Mouse (Mus musculus) olfactory bulb, adult 2 months (tissue): ENCODE measurements around the gene Sox6. TPM values are rescaled to one million over a fixed set of nuclear protein-coding genes. Genes with fewer than 3 reads are reported as not detected.

Experiments
- H3K27ac ChIP-seq: fragments of 200-500 bp; 2 replicates; pipeline ENCODE4 v1.5.1; 2012; ENCODE audit warnings: low read depth, low read length; ENCODE audit not compliant: insufficient read depth
- H3K4me1 ChIP-seq: fragments of 200-500 bp; 2 replicates; pipeline ENCODE4 v1.6.1; 2012; ENCODE audit warnings: low read length; ENCODE audit not compliant: control insufficient read depth, insufficient read depth
- H3K4me3 ChIP-seq: fragments of 200-500 bp; 2 replicates; pipeline ENCODE4 v1.5.1; 2012; ENCODE audit warnings: mild to moderate bottlenecking, low read depth, low read length, moderate library complexity; ENCODE audit not compliant: insufficient read depth
- CTCF ChIP-seq: fragments of 200-500 bp; IDR thresholded peaks from 2 replicates; pipeline ENCODE4 v1.5.1; 2012; ENCODE audit warnings: low read depth, mild to moderate bottlenecking, low read length, moderate library complexity; ENCODE audit not compliant: insufficient read depth
- POLR2A ChIP-seq: fragments of 200-500 bp; IDR thresholded peaks from 2 replicates; pipeline ENCODE4 v1.6.1; 2012; ENCODE audit warnings: mild to moderate bottlenecking, low read depth, low read length, moderate library complexity; ENCODE audit not compliant: insufficient read depth
- WGBS: fragments of 180-500 bp; shearing (Covaris S2); methylation state at CpG from one replicate; pipeline ENCODE4 v1.1.7; 2018; 5-methylcytosine and 5-hydroxymethylcytosine counted together
- polyA plus RNA-seq: library from polyadenylated mRNA; stranded (reverse); fragments of >200 nt; gene quantifications from 2 replicates; pipeline ENCODE4 v1.2.4, GENCODE M21; 2012; ENCODE audit warnings: low replicate concordance; ENCODE audit not compliant: missing spikeins, insufficient read depth, insufficient read length

The Sox6 gene
- polyA plus RNA-seq, 1 experiment = not detected

DNA sequence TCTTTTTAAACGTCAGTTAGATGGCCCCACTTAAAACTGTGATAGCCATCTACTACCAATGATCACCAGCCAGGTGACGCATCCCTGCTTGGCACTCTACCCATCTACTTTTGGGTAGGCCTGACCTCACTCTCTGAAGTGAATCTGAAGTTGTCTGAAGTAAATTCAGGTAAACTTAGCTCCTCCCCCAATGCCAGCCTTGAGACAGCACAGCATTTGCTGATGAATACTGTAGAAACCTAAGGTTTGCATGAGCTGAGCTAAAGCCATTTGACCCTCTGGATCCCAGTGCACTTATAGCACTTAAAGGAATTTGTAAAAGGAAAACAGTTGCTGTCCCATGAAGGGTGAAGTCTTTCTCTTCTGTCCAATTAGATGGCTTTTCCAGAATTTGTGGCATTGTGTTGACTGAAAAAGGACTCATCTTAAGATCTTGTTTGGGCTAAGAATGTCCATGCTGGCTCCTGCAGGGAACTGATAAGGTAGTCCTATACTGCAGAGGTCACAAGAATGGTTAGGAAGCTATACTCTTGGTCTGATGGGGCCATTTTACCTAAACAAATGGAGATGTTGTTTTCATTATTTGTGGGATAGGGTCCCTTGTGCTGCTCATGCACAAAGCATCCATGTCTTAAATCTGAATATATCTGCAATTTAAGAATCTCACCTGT, 50.4 kb downstream of the Sox6 start:
- Histone ChIP-seq H3K27ac (no peak overlapping the region), H3K4me1 (no peaks in the 10 kb centered on the region), H3K4me3 (no peak overlapping the region)
- no peak for TF ChIP-seq POLR2A
- 95% methylated on average over 2 of the region's 2 CpGs for WGBS

DNA sequence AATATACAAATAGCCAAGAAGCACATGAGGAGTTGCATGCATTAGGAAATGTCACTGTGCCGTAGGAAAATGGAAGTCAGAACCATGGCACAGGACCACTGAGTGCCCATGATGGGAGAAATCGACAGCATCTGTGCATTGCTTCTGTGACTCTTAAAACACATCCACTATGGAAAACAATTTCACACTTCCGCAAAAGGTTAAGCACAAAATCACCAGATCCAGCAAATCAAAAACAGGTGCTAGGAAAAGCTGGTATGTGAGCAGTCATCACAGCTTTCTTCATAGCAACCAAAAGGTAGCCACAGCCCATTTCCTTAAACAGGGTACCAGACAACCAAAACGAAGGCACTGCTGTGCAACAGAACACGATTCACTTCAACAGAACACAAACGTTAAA, 52.9 kb downstream of the Sox6 start:
- WGBS = 84% methylated on average over 6 of the region's 6 CpGs
- H3K27ac ChIP-seq = no peak overlapping the region
- H3K4me3 ChIP-seq = no peak overlapping the region
- TF ChIP-seq CTCF (no peak), POLR2A (no peak)
- no peaks in the 10 kb centered on the region for H3K4me1 ChIP-seq

DNA sequence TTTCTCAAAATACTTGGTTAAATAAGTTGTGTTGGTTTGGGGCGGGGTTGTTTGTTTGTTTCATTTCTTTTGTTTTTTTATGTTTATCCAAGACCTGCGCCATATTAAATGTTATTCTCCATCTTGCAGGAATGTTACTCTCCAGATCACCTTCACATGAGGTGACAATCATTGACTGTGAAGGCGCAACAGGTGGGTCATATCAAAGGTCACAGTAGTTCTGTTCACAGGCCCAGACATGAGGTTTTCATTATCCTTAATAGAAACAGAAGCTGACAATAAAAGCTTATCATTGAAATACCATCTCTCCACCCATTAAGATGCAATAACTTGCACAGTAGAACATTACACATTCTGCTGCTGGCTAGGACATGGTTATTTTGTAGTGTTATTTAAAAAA, 54.5 kb downstream of the Sox6 start:
- 99% methylated on average over 3 of the region's 3 CpGs for WGBS
- TF ChIP-seq POLR2A (no peak), CTCF (no peak)
- no peaks in the 10 kb centered on the region for H3K4me1 ChIP-seq
- H3K4me3 ChIP-seq = no peak overlapping the region
- H3K27ac ChIP-seq = no peak overlapping the region

DNA sequence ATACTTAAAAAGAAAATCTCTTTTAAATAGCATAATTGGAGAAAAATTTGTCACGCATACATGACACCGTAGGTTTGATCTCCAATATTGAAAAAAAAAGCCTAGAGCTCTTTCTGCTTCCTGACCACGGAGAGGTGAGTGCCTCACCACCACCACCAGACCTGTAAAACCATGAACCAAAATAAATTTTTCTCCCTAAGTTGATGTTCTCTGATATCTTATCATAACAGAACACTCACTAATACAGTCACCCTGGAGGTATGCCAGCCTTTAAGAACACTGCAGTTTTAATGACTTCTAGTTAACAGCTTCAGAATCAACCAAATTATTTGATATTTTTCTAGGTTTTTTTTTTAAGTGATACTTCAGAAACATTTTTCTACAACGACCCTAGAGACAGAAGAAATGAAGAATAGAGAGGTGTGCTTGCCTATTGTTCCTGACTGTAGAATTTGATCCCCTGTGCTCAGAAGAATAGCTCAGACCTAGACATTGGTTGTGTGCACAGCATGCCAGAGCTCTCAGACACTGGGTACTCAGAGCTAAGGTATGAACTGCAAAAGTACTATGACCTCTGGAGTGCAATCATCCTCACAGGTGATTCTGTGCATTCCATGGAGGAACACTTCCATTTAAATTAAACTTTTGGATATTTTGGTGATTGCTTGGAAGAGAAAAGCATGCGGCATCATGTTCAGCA, 58.6 kb downstream of the Sox6 start:
- H3K27ac ChIP-seq = no peak overlapping the region
- no peak overlapping the region for H3K4me3 ChIP-seq
- no peak for TF ChIP-seq CTCF
- no peak for TF ChIP-seq POLR2A
- 90% methylated on average over 5 of the region's 5 CpGs for WGBS
- H3K4me1 ChIP-seq = no peaks in the 10 kb centered on the region

DNA sequence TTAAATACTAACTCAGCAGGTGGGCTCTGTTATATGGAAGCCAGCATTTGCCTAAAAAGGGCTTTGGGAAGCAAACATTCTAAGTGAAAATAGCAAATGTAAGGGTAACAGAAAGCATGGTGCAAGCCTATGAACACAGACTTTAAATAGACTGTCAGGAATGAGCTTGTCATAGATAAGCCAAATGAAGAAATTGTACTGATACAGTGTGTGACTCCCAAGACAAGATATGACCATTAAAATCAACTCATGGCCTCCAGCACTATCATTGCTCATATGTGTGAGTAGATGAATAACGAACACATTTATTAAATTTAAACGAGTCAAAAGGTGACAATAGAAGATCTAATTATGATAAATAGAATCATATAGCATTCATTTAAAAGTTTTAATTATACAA, 64.1 kb downstream of the Sox6 start:
- TF ChIP-seq CTCF (no peak), POLR2A (no peak)
- Histone ChIP-seq H3K27ac (no peak overlapping the region), H3K4me1 (no peaks in the 10 kb centered on the region), H3K4me3 (no peak overlapping the region)
- WGBS = 91% methylated on average over 2 of the region's 2 CpGs

DNA sequence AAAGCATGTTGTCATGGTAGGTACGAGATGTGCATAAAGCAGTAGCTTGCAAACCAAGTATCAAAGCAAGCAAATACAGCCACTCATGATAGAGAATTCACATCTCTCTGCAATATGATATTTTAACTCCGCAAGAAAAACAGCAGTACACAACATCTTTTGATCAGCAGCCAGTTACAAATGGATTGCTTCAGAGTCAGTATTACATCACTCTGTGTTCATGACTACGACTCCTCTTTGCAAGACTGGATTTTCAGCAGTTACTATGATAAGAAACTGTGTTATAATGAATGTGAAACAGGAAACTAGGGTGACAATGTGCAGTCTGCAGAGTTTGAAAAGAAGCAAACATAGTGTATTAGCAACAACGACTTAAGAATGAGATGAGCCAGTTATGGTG, 71.4 kb downstream of the Sox6 start:
- no peak for TF ChIP-seq CTCF
- no peak for TF ChIP-seq POLR2A
- no peak overlapping the region for H3K27ac ChIP-seq
- H3K4me1 ChIP-seq = no peaks in the 10 kb centered on the region
- WGBS = 92% methylated on average over 4 of the region's 4 CpGs
- no peak overlapping the region for H3K4me3 ChIP-seq

DNA sequence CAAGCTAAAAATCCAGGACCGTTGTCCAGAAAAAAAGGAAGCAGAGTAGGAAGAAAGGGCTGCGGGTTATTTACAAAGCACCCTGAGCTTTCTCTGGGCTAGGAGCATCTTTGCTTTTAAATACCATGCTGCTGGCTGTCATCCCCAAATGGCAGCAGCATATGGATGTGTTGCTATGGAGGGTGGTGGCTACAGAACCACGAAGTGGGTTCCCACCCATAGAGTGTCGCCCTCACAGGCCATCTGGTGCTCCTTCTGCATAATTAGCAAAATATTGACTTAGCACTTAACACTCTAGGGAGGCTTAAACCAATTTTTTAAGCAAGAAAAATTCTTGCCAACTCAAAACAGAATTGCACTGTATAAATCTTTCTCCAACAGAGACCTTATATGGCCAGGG, 72.4 kb downstream of the Sox6 start:
- H3K4me3 ChIP-seq = no peak overlapping the region
- H3K27ac ChIP-seq = no peak overlapping the region
- H3K4me1 ChIP-seq = no peaks in the 10 kb centered on the region
- TF ChIP-seq CTCF = no peak
- TF ChIP-seq POLR2A = no peak
- 60% methylated on average over 4 of the region's 4 CpGs for WGBS

DNA sequence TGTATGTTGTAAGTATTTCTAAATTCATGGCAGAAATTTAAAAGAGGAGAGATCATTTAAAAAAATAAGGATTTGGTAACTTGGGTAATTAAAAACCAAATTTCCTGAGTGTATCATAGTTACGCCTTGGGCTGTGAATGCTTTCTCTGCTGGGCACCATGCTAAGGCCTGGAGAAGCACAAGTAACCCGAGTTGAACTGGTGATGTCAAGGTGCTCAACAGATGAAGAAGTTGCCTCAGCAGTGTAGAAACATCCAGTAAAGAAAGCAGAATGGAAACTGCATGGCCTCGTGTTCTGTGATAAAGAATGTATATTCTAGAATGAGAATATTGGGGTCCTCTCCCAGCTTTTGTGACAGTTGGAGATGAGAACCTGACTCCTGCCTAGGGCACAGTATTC, 85.5 kb downstream of the Sox6 start:
- no peak overlapping the region for H3K27ac ChIP-seq
- no peaks in the 10 kb centered on the region for H3K4me1 ChIP-seq
- no peak overlapping the region for H3K4me3 ChIP-seq
- TF ChIP-seq POLR2A (no peak), CTCF (no peak)
- WGBS = 92% methylated on average over 3 of the region's 3 CpGs

DNA sequence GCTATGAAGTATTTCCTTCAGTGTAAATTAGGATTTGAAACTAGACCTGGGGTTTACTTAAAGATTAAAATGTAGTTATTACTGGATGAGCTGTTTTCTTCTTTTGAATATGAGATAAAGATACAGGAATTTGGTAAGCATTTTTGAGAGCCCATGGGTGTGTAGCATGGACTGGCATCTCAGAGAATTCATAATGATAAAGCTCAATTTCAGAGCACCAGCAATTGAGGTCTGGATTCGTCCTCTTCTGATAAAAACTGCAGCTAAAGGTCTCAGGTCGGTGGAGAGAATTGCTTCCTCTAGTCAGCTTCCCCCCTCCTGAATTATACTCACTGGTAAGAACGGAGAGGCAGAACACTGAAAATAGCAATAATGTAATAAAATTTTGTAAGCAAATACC, 86.4 kb downstream of the Sox6 start:
- 73% methylated on average over 3 of the region's 3 CpGs for WGBS
- no peak overlapping the region for H3K4me3 ChIP-seq
- no peak overlapping the region for H3K27ac ChIP-seq
- no peaks in the 10 kb centered on the region for H3K4me1 ChIP-seq
- no peak for TF ChIP-seq CTCF
- no peak for TF ChIP-seq POLR2A
